In genomic region chr6:24347745-24348480, GRCm38 (mm10) we compare ENCODE assay signal across 7 mouse cellular contexts.
DNase-seq lines count a peak whose midpoint lies in the region; ATAC-seq and TF ChIP-seq lines count a peak whose summit lies in the region.

No protein-coding gene starts in this region.

- no peak for TF ChIP-seq CTCF in forebrain, postnatal 0 days (IDR thresholded peaks at IDR 0.05; ENCODE audit: low read depth)
- no peak for TF ChIP-seq CTCF in lung, postnatal 0 days (IDR thresholded peaks at IDR 0.05)

- H3K27me3 ChIP-seq in forebrain, postnatal 0 days (ENCODE audit: insufficient read depth, low read length), result no peaks in the 10 kb centered on the region
- no peaks in the 10 kb centered on the region for H3K27me3 ChIP-seq in lung, postnatal 0 days (replicated peaks; ENCODE audit: insufficient read depth, low read length)
- H3K27me3 ChIP-seq in stomach, embryonic 14.5 days (ENCODE audit: control insufficient read depth, insufficient read depth, low read length), result no peaks in the 10 kb centered on the region

- no peak overlapping the region for H3K27ac ChIP-seq in forebrain, postnatal 0 days (ENCODE audit: low read depth, low read length)
- H3K27ac ChIP-seq in lung, postnatal 0 days (ENCODE audit: low read length), result peak overlapping the region; percentile 11
- no peak overlapping the region for H3K27ac ChIP-seq in stomach, embryonic 14.5 days (ENCODE audit: low read length)

- peak; percentile 58; the same call in 1 of the 2 replicates for ATAC-seq in forebrain, postnatal 0 days
- peak; percentile 87 for ATAC-seq in lung, postnatal 0 days
- peak; percentile 74; the same call in 1 of the 2 replicates for ATAC-seq in stomach, embryonic 14.5 days (ENCODE audit: insufficient number of reproducible peaks, insufficient read depth, low FRiP score, low read depth)

- no peaks in the 10 kb centered on the region for H3K9me3 ChIP-seq in forebrain, postnatal 0 days (ENCODE audit: low read length)
- no peaks in the 10 kb centered on the region for H3K9me3 ChIP-seq in lung, postnatal 0 days (ENCODE audit: low read length)
- no peaks in the 10 kb centered on the region for H3K9me3 ChIP-seq in stomach, embryonic 14.5 days (ENCODE audit: control insufficient read depth, low read depth, low read length)

- H3K4me1 ChIP-seq in forebrain, postnatal 0 days (ENCODE audit: insufficient read depth), result no peaks in the 10 kb centered on the region
- H3K4me1 ChIP-seq in lung, postnatal 0 days (ENCODE audit: insufficient read depth, low read depth, low read length), result no peaks in the 10 kb centered on the region
- H3K4me1 ChIP-seq in stomach, embryonic 14.5 days (ENCODE audit: control insufficient read depth, insufficient read depth, low read length), result no peaks in the 10 kb centered on the region

- H3K4me2 ChIP-seq in forebrain, postnatal 0 days (ENCODE audit: low read depth), result no peak overlapping the region
- H3K4me2 ChIP-seq in lung, postnatal 0 days (replicated peaks; ENCODE audit: low read depth, low read length), result peak overlapping the region; percentile 3; the same call in 1 of the 2 replicates
- no peak overlapping the region for H3K4me2 ChIP-seq in stomach, embryonic 14.5 days (replicated peaks; ENCODE audit: low read depth, low read length)

- WGBS in forebrain, postnatal 0 days, result 66% methylated on average over 13 of the region's 13 CpGs
- 43% methylated on average over 13 of the region's 13 CpGs for WGBS in lung, postnatal 0 days
- WGBS in stomach, embryonic 14.5 days, result 38% methylated on average over 13 of the region's 13 CpGs

- H3K36me3 ChIP-seq in forebrain, postnatal 0 days (ENCODE audit: insufficient read depth), result no peaks in the 10 kb centered on the region
- no peaks in the 10 kb centered on the region for H3K36me3 ChIP-seq in lung, postnatal 0 days (ENCODE audit: insufficient read depth, low read length)
- H3K36me3 ChIP-seq in stomach, embryonic 14.5 days (ENCODE audit: control insufficient read depth, insufficient read depth, low read length), result no peaks in the 10 kb centered on the region

- peak; percentile 54 for DNase-seq in retina, postnatal 1 day
- no peak for DNase-seq in retina, embryonic 14.5 days (ENCODE audit: low spot score)
- DNase-seq in forebrain, postnatal 0 days, result peak; percentile 6
- DNase-seq in kidney, adult 18-20 months, result peak; percentile 80
- DNase-seq in lung, postnatal 0 days (ENCODE audit: low spot score), result peak; percentile 73
- DNase-seq in frontal cortex, postnatal 25 days (ENCODE audit: low spot score in 2 of 2), result no peak

- no peak overlapping the region for H3K9ac ChIP-seq in forebrain, postnatal 0 days
- H3K9ac ChIP-seq in lung, postnatal 0 days (replicated peaks; ENCODE audit: low read depth), result no peak overlapping the region
- no peak overlapping the region for H3K9ac ChIP-seq in stomach, embryonic 14.5 days (replicated peaks; ENCODE audit: low read depth, low read length)

- no peak for TF ChIP-seq EP300 in lung, postnatal 0 days (IDR thresholded peaks at IDR 0.05)

- no peak overlapping the region for H3K4me3 ChIP-seq in forebrain, postnatal 0 days (ENCODE audit: low read depth, low read length)
- no peak overlapping the region for H3K4me3 ChIP-seq in lung, postnatal 0 days (ENCODE audit: low read depth, low read length)
- no peak overlapping the region for H3K4me3 ChIP-seq in stomach, embryonic 14.5 days (ENCODE audit: low read depth, low read length)

Comparison
In these comparisons a context has a peak if more than half of its experiments do, and no peak if none do; other contexts are left out.
1. DNase-seq: peak in retina, postnatal 1 day (single experiment), forebrain, postnatal 0 days (single experiment), kidney, adult 18-20 months (single experiment) and lung, postnatal 0 days (single experiment); none in retina, embryonic 14.5 days (single experiment) and frontal cortex, postnatal 25 days (0 of 2).
2. Peak in every context shown above with its lines, with median percentiles within 50 percentile points of each other: ATAC-seq.